In genomic region chr4:83986951-83987822, GRCm38 (mm10) we compare ENCODE assay signal across 18 mouse cellular contexts.
DNase-seq lines count a peak whose midpoint lies in the region; ATAC-seq and TF ChIP-seq lines count a peak whose summit lies in the region.
"Had no signal": no experiment of that assay in that cellular context is flagged by ENCODE, and none has a peak within 500 bp of the region (broad histone marks: within the 10 kb centered on the region; RNA-seq: fewer than 3 reads in every experiment).

No protein-coding gene starts in this region.

- ATAC-seq in liver, postnatal 0 days, result no peak
- ATAC-seq in liver, embryonic 12.5 days, result no peak
- ATAC-seq in embryonic facial prominence, embryonic 13.5 days (ENCODE audit: insufficient number of reproducible peaks, insufficient read depth, low FRiP score, low TSS enrichment, low read depth), result no peak
- ATAC-seq in intestine, postnatal 0 days, result peak; percentile 95
- ATAC-seq in forebrain, embryonic 12.5 days (ENCODE audit: low FRiP score), result no peak
- ATAC-seq: forebrain, embryonic 14.5 days had no signal

- WGBS in liver, postnatal 0 days (ENCODE audit: insufficient replicate concordance), result 69% methylated on average over 13 of the region's 13 CpGs
- 66% methylated on average over 13 of the region's 13 CpGs for WGBS in liver, embryonic 12.5 days (ENCODE audit: insufficient replicate concordance)
- WGBS in embryonic facial prominence, embryonic 13.5 days, result 73% methylated on average over 13 of the region's 13 CpGs
- 61% methylated on average over 13 of the region's 13 CpGs for WGBS in intestine, postnatal 0 days
- 78% methylated on average over 13 of the region's 13 CpGs for WGBS in forebrain, embryonic 12.5 days

- H3K36me3 ChIP-seq in liver, postnatal 0 days (replicated peaks; ENCODE audit: insufficient read depth, low read length), result no peaks in the 10 kb centered on the region
- no peaks in the 10 kb centered on the region for H3K36me3 ChIP-seq in liver, embryonic 12.5 days
- no peaks in the 10 kb centered on the region for H3K36me3 ChIP-seq in embryonic facial prominence, embryonic 13.5 days
- no peaks in the 10 kb centered on the region for H3K36me3 ChIP-seq in intestine, postnatal 0 days (ENCODE audit: control insufficient read depth, insufficient read depth)
- no peaks in the 10 kb centered on the region for H3K36me3 ChIP-seq in forebrain, embryonic 12.5 days (replicated peaks)

- no peak for TF ChIP-seq CTCF in liver, postnatal 0 days (IDR thresholded peaks at IDR 0.05; ENCODE audit: low read depth)
- TF ChIP-seq CTCF in intestine, postnatal 0 days (IDR thresholded peaks at IDR 0.05; ENCODE audit: low read depth), result no peak

- H3K9me3 ChIP-seq in liver, postnatal 0 days (ENCODE audit: low read length), result no peaks in the 10 kb centered on the region
- no peaks in the 10 kb centered on the region for H3K9me3 ChIP-seq in liver, embryonic 12.5 days (replicated peaks)
- H3K9me3 ChIP-seq in embryonic facial prominence, embryonic 13.5 days, result no peaks in the 10 kb centered on the region
- no peaks in the 10 kb centered on the region for H3K9me3 ChIP-seq in intestine, postnatal 0 days (ENCODE audit: control insufficient read depth)
- no peaks in the 10 kb centered on the region for H3K9me3 ChIP-seq in forebrain, embryonic 12.5 days

- no peak for TF ChIP-seq EP300 in liver, postnatal 0 days (IDR thresholded peaks at IDR 0.05; ENCODE audit: low read depth)

- H3K4me2 ChIP-seq in liver, postnatal 0 days (ENCODE audit: low read depth, low read length), result no peak overlapping the region
- no peak overlapping the region for H3K4me2 ChIP-seq in liver, embryonic 12.5 days
- H3K4me2 ChIP-seq in embryonic facial prominence, embryonic 13.5 days, result no peak overlapping the region; the same call in 1 of the 2 replicates
- peak overlapping the region; percentile 32; the same call in 1 of the 2 replicates for H3K4me2 ChIP-seq in intestine, postnatal 0 days (replicated peaks; ENCODE audit: low read depth)
- H3K4me2 ChIP-seq in forebrain, embryonic 12.5 days, result no peak overlapping the region
- H3K4me2 ChIP-seq: heart, embryonic 11.5 days; hindbrain, embryonic 14.5 days; liver, embryonic 11.5 days; lung, embryonic 14.5 days had no signal

- DNase-seq in liver, postnatal 0 days, result peak; percentile 44
- peak; percentile 61 for DNase-seq in yolk sac, embryonic 10.5 days (ENCODE audit: low spot score)
- no peak for DNase-seq in ovary, adult 18-20 months (ENCODE audit: low spot score)
- DNase-seq: adrenal gland, postnatal 10 days; cerebellum, postnatal 10 days; gastrocnemius, postnatal 14 days; heart, postnatal 10 days; kidney, postnatal 36 days; lung, embryonic 14.5 days; lung, postnatal 36 days had no signal

- H3K27ac ChIP-seq in liver, postnatal 0 days (ENCODE audit: low read depth), result no peak overlapping the region
- H3K27ac ChIP-seq in liver, embryonic 12.5 days, result no peak overlapping the region
- peak overlapping the region; percentile 94 for H3K27ac ChIP-seq in embryonic facial prominence, embryonic 13.5 days
- no peak overlapping the region for H3K27ac ChIP-seq in intestine, postnatal 0 days (ENCODE audit: low read depth, low read length)
- no peak overlapping the region for H3K27ac ChIP-seq in forebrain, embryonic 12.5 days
- H3K27ac ChIP-seq: hindbrain, embryonic 14.5 days had no signal

- H3K4me1 ChIP-seq in liver, postnatal 0 days (ENCODE audit: insufficient read depth), result no peaks in the 10 kb centered on the region
- peaks cover 7% of the 10 kb centered on the region; the same call in 1 of the 2 replicates for H3K4me1 ChIP-seq in liver, embryonic 12.5 days
- H3K4me1 ChIP-seq in embryonic facial prominence, embryonic 13.5 days, result peaks cover 42% of the 10 kb centered on the region
- peaks cover 3% of the 10 kb centered on the region; the same call in 1 of the 2 replicates for H3K4me1 ChIP-seq in intestine, postnatal 0 days (replicated peaks; ENCODE audit: control insufficient read depth, insufficient read depth, low read length)
- H3K4me1 ChIP-seq in forebrain, embryonic 12.5 days, result peaks cover 36% of the 10 kb centered on the region

- no peak overlapping the region for H3K9ac ChIP-seq in liver, postnatal 0 days (replicated peaks)
- H3K9ac ChIP-seq in liver, embryonic 12.5 days, result no peak overlapping the region
- H3K9ac ChIP-seq in embryonic facial prominence, embryonic 13.5 days, result no peak overlapping the region
- no peak overlapping the region for H3K9ac ChIP-seq in intestine, postnatal 0 days (ENCODE audit: low read depth, low read length)
- H3K9ac ChIP-seq in forebrain, embryonic 12.5 days, result no peak overlapping the region
- H3K9ac ChIP-seq: hindbrain, embryonic 14.5 days; lung, embryonic 14.5 days had no signal

- no peaks in the 10 kb centered on the region for H3K27me3 ChIP-seq in liver, postnatal 0 days (ENCODE audit: insufficient read depth, low read length)
- no peaks in the 10 kb centered on the region for H3K27me3 ChIP-seq in liver, embryonic 12.5 days (replicated peaks)
- H3K27me3 ChIP-seq in embryonic facial prominence, embryonic 13.5 days, result no peaks in the 10 kb centered on the region
- no peaks in the 10 kb centered on the region for H3K27me3 ChIP-seq in intestine, postnatal 0 days (replicated peaks; ENCODE audit: control insufficient read depth, insufficient read depth, low read length)
- no peaks in the 10 kb centered on the region for H3K27me3 ChIP-seq in forebrain, embryonic 12.5 days

- no peak overlapping the region for H3K4me3 ChIP-seq in liver, postnatal 0 days (ENCODE audit: low read depth, low read length)
- no peak overlapping the region for H3K4me3 ChIP-seq in liver, embryonic 12.5 days
- H3K4me3 ChIP-seq in embryonic facial prominence, embryonic 13.5 days, result no peak overlapping the region
- H3K4me3 ChIP-seq in intestine, postnatal 0 days (ENCODE audit: low read depth, low read length), result no peak overlapping the region
- H3K4me3 ChIP-seq in forebrain, embryonic 12.5 days (replicated peaks), result no peak overlapping the region
